Mouse (Mus musculus): ENCODE measurements around the gene 1700001C19Rik. TPM values are rescaled to one million over a fixed set of nuclear protein-coding genes. Genes with fewer than 3 reads are reported as not detected.

The 1700001C19Rik gene
- polyA plus RNA-seq, 1 experiment from 2014 or later: 1.2 TPM

DNA sequence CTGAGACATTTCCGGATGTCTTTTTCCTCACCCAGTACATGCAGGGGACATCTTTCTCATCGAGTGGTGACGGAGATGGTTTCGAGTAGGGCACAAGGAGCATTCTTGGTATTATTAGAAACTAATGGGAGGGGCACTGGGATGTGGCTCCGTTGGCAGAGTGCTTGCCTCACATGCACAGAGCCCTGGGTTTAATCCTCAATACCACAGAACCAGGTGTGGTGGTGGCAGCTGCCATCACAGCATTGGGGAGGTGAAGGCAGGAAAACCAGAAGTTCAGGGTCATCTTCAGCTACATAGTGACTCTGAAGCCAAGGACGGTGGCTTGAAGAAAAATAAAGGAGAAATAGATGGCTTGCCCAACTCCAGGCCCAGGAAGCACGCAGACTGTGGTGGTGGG is 25.0 kb upstream of the 1700001C19Rik start:
- no peak for ATAC-seq (ENCODE audit: insufficient number of reproducible peaks, low FRiP score)
- 46% methylated on average over 7 of the region's 7 CpGs for WGBS

DNA sequence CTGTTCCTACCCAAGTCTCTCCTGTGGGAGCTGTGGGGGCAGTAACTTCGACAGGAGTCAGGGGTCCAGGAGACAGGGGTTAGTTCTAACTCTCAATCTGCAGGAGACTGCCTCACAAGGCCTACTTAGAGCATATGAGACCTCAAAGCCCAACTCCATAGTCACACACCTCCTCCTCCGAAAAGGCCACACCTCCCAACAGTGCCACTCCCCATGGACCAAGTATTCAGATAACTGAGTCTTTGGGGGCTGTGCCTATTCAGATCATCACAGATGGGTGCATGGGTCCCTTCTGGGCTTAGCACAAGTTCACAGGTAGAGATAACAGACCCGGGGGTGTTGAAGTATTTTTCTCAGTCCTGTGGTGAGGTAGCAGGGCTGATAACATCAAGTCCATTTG is 24.5 kb upstream of the 1700001C19Rik start:
- Histone ChIP-seq H3K9me3 (replicated peaks) (no peaks in the 10 kb centered on the region), H3K4me1 (replicated peaks) (peaks cover 42% of the 10 kb centered on the region), H3K4me2 (no peak overlapping the region), H3K4me3 (no peak overlapping the region), H3K9ac (no peak overlapping the region), H3K27ac (ENCODE audit: poor library complexity, severe bottlenecking) (no peak overlapping the region), H3K36me3 (no peaks in the 10 kb centered on the region), H3K27me3 (replicated peaks) (peaks cover 26% of the 10 kb centered on the region)
- ATAC-seq (ENCODE audit: insufficient number of reproducible peaks, low FRiP score): no peak
- whole genome bisulfite sequencing: 27% methylated on average over 3 of the region's 3 CpGs

More for the DNA sequence above, 25.0 kb upstream of the 1700001C19Rik start:
- Histone ChIP-seq H3K36me3 (no peaks in the 10 kb centered on the region), H3K9me3 (replicated peaks) (no peaks in the 10 kb centered on the region), H3K9ac (no peak overlapping the region), H3K4me3 (no peak overlapping the region), H3K27ac (ENCODE audit: poor library complexity, severe bottlenecking) (peak overlapping the region; percentile 51; the same call in 1 of the 2 replicates), H3K27me3 (replicated peaks) (peaks cover 31% of the 10 kb centered on the region), H3K4me1 (replicated peaks) (peaks cover 38% of the 10 kb centered on the region), H3K4me2 (no peak overlapping the region)

GRCm38 (mm10) chr17:47459341-47459919 is 22.3 kb upstream of the 1700001C19Rik start:
- Histone ChIP-seq H3K4me1 (replicated peaks) (peaks cover 56% of the 10 kb centered on the region), H3K36me3 (no peaks in the 10 kb centered on the region), H3K4me2 (no peak overlapping the region), H3K9ac (no peak overlapping the region), H3K9me3 (replicated peaks) (no peaks in the 10 kb centered on the region), H3K27me3 (replicated peaks) (0 out of 2 replicates have a peak, but pooled peaks cover 3% of the 10 kb centered on the region), H3K4me3 (no peak overlapping the region), H3K27ac (ENCODE audit: poor library complexity, severe bottlenecking) (no peak overlapping the region)
- WGBS: 41% methylated on average over 3 of the region's 3 CpGs
- no peak for ATAC-seq (ENCODE audit: insufficient number of reproducible peaks, low FRiP score)

DNA sequence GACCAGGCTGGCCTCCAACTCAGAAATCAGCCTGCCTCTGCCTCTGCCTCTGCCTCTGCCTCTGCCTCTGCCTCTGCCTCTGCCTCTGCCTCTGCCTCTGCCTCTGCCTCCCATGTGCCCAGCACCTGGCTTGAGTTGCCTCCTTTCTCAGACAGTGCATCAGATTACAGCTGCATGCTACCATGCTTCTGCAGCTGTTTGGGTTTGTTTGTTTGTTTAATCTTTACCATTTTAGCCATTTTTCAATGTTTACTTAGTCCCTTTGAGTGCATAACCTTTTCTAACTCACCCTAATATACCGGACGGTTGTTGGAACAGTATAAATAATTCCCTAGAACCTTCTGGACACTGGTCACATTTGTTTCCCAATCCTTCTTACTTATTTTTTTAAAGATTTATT is 21.8 kb upstream of the 1700001C19Rik start:
- H3K4me3 ChIP-seq: no peak overlapping the region
- H3K4me1 ChIP-seq (replicated peaks): peaks cover 59% of the 10 kb centered on the region
- 89% methylated on average over 2 of the region's 2 CpGs for WGBS
- no peaks in the 10 kb centered on the region for H3K27me3 ChIP-seq (replicated peaks)
- no peak overlapping the region for H3K4me2 ChIP-seq
- no peak overlapping the region for H3K9ac ChIP-seq
- H3K9me3 ChIP-seq (replicated peaks): no peaks in the 10 kb centered on the region
- ATAC-seq (ENCODE audit: insufficient number of reproducible peaks, low FRiP score): no peak
- H3K27ac ChIP-seq (ENCODE audit: poor library complexity, severe bottlenecking): no peak overlapping the region
- H3K36me3 ChIP-seq: no peaks in the 10 kb centered on the region

- H3K36me3 ChIP-seq: no peaks in the 10 kb centered on the region
- no peaks in the 10 kb centered on the region for H3K9me3 ChIP-seq (replicated peaks)
- WGBS: 76% methylated on average over 13 of the region's 13 CpGs
- H3K4me1 ChIP-seq (replicated peaks): peaks cover 62% of the 10 kb centered on the region
- no peak overlapping the region for H3K27ac ChIP-seq (ENCODE audit: poor library complexity, severe bottlenecking)
- H3K4me3 ChIP-seq: no peak overlapping the region
- H3K27me3 ChIP-seq (replicated peaks): no peaks in the 10 kb centered on the region
- no peak for ATAC-seq (ENCODE audit: insufficient number of reproducible peaks, low FRiP score)
- no peak overlapping the region for H3K4me2 ChIP-seq
- no peak overlapping the region for H3K9ac ChIP-seq
Observed at GRCm38 (mm10) chr17:47458310-47458709, 21.1 kb upstream of the 1700001C19Rik start.

GRCm38 (mm10) chr17:47454675-47455074 is 17.5 kb upstream of the 1700001C19Rik start:
- peak; percentile 56 for ATAC-seq (ENCODE audit: insufficient number of reproducible peaks, low FRiP score)
- Histone ChIP-seq H3K9ac (no peak overlapping the region), H3K36me3 (no peaks in the 10 kb centered on the region), H3K4me1 (replicated peaks) (peaks cover 75% of the 10 kb centered on the region), H3K4me2 (no peak overlapping the region), H3K9me3 (replicated peaks) (no peaks in the 10 kb centered on the region), H3K27ac (ENCODE audit: poor library complexity, severe bottlenecking) (0 out of 2 replicates have a peak overlapping the region, but pooled peaks have one; percentile 6), H3K27me3 (replicated peaks) (no peaks in the 10 kb centered on the region), H3K4me3 (no peak overlapping the region)
- WGBS: 38% methylated on average over 8 of the region's 8 CpGs

DNA sequence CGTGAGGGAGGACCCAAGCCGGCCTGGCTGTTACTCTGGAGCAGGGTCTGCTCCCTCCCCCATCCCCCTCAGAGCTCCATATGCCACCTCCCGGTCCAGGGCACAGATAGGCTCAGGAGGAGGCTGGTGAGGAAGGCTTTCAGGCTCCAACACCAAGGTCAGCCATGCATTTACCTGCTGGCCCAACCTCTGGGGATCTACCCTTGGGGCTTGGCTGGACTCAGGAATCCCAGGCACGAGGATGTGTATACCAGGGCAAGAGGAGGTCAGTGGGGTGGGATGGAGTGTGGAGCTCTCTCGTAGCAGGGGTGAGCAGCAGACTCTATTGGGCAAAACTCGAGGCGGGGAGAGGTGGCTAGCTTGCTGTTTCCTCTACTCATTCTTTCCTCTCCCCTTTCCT is 15.7 kb upstream of the 1700001C19Rik start:
- no peaks in the 10 kb centered on the region for H3K27me3 ChIP-seq (replicated peaks)
- H3K4me1 ChIP-seq (replicated peaks): peaks cover 89% of the 10 kb centered on the region
- H3K4me2 ChIP-seq: no peak overlapping the region
- 30% methylated on average over 7 of the region's 7 CpGs for WGBS
- H3K36me3 ChIP-seq: no peaks in the 10 kb centered on the region
- H3K9me3 ChIP-seq (replicated peaks): no peaks in the 10 kb centered on the region
- H3K9ac ChIP-seq: 0 out of 2 replicates have a peak overlapping the region, but pooled peaks have one; percentile 44
- no peak overlapping the region for H3K4me3 ChIP-seq
- H3K27ac ChIP-seq (ENCODE audit: poor library complexity, severe bottlenecking): peak overlapping the region; percentile 32
- ATAC-seq (ENCODE audit: insufficient number of reproducible peaks, low FRiP score): no peak

DNA sequence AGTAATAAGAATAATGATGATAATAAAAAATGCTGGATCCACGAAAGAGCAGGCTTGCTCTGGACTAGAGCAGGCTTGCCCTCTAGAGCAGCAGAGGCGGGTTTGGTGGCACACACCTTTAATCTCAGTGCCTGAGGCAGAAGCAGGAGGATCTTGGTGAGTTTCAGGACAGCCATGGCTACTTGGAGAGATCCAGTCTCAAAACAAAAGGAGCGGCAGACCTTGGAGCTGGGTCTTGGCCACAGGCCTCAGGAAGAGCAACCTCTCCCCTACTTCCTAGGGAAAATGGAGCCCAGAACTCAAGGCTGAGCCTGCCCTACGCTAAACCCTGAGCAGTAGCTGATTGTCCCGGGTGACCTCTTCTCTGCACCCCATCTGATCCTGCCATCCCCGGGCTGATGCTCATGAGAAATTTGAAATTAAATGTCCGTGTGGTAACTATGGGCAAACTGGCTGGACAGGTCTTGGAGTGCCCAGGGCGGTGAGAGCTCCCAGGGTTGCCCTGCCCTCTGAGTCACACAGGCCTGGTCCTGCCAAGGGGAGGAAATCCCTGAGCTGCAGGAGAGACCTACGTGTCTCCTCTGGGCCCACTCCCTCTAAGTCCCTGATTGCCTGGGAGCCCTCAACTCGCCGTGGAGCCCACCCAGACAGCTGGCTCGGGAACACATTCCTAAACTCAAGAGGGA is 13.8 kb upstream of the 1700001C19Rik start:
- Histone ChIP-seq H3K4me1 (replicated peaks) (peaks cover 90% of the 10 kb centered on the region), H3K27me3 (replicated peaks) (no peaks in the 10 kb centered on the region), H3K9me3 (replicated peaks) (no peaks in the 10 kb centered on the region), H3K36me3 (no peaks in the 10 kb centered on the region), H3K27ac (ENCODE audit: poor library complexity, severe bottlenecking) (peak overlapping the region; percentile 84), H3K4me2 (no peak overlapping the region), H3K4me3 (no peak overlapping the region), H3K9ac (peak overlapping the region; percentile 42; the same call in 1 of the 2 replicates)
- ATAC-seq (ENCODE audit: insufficient number of reproducible peaks, low FRiP score): no peak
- 59% methylated on average over 12 of the region's 12 CpGs for WGBS

DNA sequence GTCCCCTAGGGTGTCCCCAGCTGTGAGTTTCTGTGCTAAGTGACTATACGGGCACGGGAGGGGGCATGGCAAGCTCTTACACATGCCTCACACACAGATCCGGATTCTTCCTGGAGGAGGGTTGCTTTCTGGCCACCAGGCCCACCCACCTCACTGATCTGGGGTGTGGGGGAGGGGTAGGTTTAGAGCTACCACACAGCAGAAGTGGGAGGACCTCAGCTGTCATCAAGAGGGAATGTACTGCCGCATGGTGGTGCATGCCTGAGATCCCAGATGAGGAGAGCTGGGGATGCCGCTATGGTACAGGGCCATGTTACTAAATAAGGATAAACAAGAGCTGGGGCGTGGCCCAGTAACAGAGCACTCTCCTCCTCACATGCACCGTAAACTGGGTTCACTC is 13.1 kb upstream of the 1700001C19Rik start:
- ATAC-seq (ENCODE audit: insufficient number of reproducible peaks, low FRiP score): peak; percentile 73
- no peaks in the 10 kb centered on the region for H3K9me3 ChIP-seq (replicated peaks)
- no peak overlapping the region for H3K9ac ChIP-seq
- peaks cover 90% of the 10 kb centered on the region for H3K4me1 ChIP-seq (replicated peaks)
- no peaks in the 10 kb centered on the region for H3K27me3 ChIP-seq (replicated peaks)
- no peaks in the 10 kb centered on the region for H3K36me3 ChIP-seq
- H3K27ac ChIP-seq (ENCODE audit: poor library complexity, severe bottlenecking): peak overlapping the region; percentile 84
- no peak overlapping the region for H3K4me2 ChIP-seq
- 18% methylated on average over 7 of the region's 7 CpGs for WGBS
- H3K4me3 ChIP-seq: no peak overlapping the region

DNA sequence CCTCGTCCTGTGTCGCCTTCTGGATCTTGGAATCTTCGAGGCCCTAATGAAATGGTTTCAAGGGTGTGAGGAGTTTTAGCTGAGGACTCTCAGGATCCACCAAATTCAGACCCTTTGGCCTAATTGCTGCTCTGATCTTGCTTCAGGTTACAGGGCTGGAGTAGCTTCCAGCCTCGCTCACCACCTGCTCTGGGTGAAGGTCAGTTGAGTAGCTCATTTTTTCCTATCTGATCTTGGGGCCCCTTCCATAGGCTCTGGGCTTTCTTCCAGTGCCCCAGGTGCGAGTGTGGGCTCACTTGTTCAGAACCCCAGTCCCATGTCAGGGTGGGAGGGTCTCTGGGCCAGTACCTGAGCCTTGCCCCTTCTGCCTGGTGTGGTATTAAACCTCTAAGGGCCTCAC is 12.3 kb upstream of the 1700001C19Rik start:
- peaks cover 83% of the 10 kb centered on the region for H3K4me1 ChIP-seq (replicated peaks)
- H3K9ac ChIP-seq: no peak overlapping the region
- H3K9me3 ChIP-seq (replicated peaks): no peaks in the 10 kb centered on the region
- H3K27me3 ChIP-seq (replicated peaks): no peaks in the 10 kb centered on the region
- ATAC-seq (ENCODE audit: insufficient number of reproducible peaks, low FRiP score): no peak
- no peak overlapping the region for H3K4me2 ChIP-seq
- no peak overlapping the region for H3K4me3 ChIP-seq
- H3K36me3 ChIP-seq: no peaks in the 10 kb centered on the region
- 67% methylated on average over 5 of the region's 5 CpGs for WGBS
- peak overlapping the region; percentile 84 for H3K27ac ChIP-seq (ENCODE audit: poor library complexity, severe bottlenecking)

DNA sequence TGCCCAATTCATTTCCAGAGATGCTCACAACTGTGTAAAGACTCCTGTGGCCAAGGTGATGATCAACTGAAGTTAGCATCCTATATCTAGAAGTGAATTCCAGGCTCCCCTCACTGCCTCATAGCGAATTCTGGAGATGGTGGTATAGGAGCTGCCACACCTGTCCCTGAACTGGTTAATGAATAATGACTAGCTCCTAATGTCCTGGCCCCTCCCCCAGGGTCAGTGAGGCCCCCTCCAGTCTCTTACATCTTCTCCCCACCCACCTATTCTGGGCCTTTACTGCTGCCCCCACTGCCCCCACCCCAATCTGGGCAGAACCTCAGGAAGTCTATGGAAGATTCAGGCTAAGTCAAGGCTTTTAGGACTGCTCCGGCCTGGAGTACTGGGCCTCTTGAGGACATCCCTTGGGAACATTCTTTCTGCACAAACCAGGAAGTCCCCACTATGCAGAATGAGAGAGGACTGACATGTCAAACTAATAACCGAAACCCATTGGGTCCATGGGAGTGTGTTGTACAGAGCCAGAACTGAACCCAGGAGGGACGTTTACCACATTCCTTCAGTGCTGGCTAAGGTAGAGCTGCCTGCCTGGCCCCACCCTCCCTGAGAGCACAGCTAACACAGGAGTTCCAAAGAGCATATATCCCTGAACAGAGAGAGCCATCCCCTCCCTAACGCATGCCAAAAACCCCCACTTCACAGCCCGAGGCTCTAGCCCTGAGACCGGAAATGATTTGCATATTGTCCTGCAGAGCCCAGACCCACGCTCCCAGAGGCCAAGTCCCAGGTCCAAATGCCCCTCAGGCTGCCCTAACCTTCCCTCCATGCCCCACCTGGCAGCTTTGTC is 11.6 kb upstream of the 1700001C19Rik start:
- no peak for ATAC-seq (ENCODE audit: insufficient number of reproducible peaks, low FRiP score)
- peak overlapping the region; percentile 7; the same call in 1 of the 2 replicates for H3K9ac ChIP-seq
- H3K27me3 ChIP-seq (replicated peaks): no peaks in the 10 kb centered on the region
- no peak overlapping the region for H3K4me2 ChIP-seq
- H3K4me3 ChIP-seq: no peak overlapping the region
- no peaks in the 10 kb centered on the region for H3K9me3 ChIP-seq (replicated peaks)
- no peaks in the 10 kb centered on the region for H3K36me3 ChIP-seq
- WGBS: 33% methylated on average over 8 of the region's 8 CpGs
- H3K4me1 ChIP-seq (replicated peaks): peaks cover 85% of the 10 kb centered on the region
- H3K27ac ChIP-seq (ENCODE audit: poor library complexity, severe bottlenecking): peak overlapping the region; percentile 84
